Mouse (Mus musculus) kidney, adult 18-20 months (tissue): ENCODE data around the gene Defb29.

ENCODE experiments used
- DNase-seq: peaks from one replicate; pipeline ENCODE4 v3.0.0; 2021

The Defb29 gene

DNA sequence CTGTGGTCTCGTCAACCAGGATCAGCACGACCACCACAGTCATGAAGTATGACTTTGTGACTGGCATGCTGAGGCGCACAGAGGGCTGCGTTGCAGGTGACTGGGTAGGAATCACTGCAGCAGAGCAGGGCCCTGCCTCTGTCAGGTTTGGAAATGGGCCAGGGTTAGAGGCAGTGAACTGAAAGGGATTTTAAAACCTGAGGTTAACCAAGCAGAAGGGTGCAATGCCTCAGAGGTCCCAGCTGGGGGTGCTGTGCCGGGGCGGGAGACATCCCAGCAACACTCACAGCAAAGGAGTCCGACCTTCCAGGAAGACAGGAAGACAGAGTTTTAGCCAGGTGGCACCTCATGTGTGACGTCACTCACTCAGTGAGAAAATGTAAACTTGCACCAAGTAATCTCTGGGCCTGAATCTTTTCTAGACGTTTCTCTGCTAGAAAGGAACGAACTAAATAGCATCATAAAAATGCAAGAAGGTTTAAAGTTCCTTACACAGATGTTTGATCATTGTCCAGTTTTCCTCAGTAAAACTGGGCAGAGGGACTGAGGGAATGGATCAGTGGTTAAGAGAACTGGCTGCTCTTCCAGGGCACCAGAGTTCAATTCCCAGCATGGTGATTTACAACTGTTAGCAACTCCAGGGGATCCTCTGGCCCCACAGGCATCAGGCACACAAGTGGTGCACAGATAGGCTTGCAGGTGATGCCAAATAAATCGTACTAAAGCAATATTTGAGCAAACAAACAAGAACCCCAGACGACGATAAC lies at the start of gene Defb29:
Gene Defb29, minus strand, starts transcription at position 155 of the 767 bp plus-strand sequence.
- peak; percentile 63 for DNase-seq

DNA sequence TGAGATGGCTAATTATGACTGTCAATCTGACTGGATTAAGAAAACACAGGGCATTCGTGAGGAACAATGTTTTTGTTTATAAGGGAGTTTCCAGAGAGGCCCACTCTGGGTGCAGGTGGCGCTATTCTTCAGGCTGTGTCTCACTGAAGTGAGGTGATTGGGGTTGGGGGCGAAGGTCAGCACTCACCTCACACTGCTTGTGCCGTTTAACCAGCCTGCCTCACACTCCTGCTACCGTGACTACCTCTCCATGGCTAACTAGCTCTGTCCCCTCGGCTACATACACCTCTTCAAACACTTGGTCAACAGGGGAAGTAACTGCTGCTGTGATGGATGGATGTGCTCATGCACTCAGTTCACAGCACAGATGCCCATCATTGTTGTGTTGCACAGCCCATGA lies 49.1 kb upstream of the Defb29 start:
- DNase-seq = no peak

DNA sequence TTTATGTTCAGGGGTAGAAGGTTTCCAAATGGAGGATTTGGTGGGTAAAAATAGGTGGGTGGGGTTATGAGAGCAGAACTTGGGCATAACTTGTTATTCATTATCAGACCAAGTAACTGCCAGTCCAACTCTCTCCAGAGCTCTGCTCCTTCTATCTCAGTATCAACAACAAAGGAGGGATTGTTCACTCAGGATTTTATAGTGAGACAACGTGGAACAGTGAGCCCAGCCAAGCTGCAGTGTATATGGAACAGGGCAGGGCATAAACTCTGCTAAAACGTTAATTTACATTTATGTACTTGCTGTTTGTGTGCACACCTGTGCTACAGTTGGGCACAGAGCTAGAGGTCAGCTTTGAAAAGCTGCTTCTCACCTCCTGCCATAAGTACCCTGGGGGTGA lies 48.6 kb upstream of the Defb29 start:
- no peak for DNase-seq

DNA sequence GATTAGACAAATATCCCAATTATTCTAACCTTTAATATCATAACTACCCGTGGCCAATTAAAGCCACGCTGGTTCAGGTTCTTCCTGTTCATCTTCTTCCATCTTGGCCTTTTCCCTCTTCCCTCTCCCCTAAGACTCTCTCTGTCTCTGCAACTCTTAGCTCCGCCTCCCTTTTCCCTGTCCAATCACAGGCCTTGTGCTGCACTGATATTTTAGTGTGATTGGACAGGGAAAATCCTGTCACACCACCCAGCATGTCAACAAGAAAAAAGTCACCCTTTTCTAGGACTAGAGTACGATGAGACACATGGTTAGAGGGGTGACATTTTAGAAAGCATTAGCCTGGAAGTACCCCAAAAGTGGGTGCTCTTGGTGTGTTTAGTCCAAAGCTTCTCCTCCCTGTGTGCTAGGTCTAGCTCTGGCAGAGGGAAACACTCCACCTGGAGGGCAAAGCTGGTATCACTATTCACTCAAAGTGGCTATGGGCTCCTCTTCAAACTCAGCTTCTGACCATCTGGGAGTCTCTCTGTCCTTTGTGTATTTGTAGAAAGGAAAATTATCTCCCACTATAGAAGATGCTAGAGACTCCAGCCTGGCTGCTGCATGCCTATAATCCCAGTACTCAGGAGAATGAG lies 47.1 kb upstream of the Defb29 start:
- DNase-seq = peak; percentile 22

DNA sequence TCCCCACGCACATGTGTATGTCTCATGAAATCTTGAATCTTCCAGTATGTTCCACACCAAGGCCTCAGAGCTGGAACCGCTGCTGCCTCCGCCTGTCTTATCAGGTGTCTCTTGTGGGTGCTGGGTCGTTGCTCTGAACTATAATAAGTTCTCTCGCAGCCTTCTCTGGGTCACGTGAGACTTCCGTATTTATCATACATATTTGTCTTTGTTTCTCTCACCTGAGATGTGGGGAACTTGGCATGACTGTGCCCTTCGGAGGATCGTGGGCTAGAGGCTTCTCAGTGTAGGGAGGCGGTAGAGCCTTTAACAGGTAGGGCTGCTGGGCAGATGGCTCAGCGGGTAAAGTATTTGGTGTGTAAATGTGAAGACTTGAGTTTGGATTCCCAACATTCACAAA lies 40.7 kb upstream of the Defb29 start:
- no peak for DNase-seq

DNA sequence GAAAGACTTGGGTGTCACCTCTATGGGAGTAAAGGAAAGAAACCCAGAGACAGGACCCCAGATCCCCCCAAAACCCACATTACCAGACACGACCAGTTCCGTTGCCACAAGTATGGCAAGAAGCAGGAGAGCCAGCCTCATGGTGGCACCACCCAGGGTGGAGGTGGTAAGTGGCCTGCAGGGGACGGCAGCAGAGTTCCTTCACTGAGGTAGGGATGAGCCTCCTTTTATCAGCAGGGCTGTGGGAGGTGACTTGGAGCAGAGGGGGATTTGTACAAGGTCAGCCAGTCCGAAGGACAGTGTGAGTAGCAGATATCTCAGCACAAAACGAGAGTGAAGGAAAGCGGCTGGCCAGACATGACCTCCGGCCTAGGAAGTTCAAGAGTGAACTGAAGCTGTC lies 40.2 kb upstream of the Defb29 start, which contains the start of gene Defb19:
Gene Defb19, minus strand, starts transcription at position 206 of the 400 bp plus-strand sequence.
- no peak for DNase-seq

DNA sequence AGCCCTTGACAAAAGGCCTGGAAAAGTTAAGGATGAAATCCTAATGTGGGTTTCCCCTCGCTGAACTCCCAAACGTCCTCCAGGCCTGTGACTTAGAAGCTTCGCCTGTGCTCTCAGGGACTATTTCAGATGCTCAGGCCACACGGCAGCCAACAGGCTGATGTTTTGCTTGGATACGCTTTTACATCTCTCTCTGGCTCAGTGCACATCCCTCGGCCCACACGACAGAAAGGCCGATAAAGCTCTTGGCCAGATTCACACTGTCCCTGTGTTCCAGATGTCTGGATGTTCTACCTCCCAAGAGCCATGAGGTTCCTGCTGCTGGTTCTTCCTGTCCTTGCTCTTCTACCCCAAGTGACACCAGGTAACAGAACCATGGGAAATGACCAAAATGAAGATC lies 33.6 kb upstream of the Defb29 start:
- DNase-seq = no peak

DNA sequence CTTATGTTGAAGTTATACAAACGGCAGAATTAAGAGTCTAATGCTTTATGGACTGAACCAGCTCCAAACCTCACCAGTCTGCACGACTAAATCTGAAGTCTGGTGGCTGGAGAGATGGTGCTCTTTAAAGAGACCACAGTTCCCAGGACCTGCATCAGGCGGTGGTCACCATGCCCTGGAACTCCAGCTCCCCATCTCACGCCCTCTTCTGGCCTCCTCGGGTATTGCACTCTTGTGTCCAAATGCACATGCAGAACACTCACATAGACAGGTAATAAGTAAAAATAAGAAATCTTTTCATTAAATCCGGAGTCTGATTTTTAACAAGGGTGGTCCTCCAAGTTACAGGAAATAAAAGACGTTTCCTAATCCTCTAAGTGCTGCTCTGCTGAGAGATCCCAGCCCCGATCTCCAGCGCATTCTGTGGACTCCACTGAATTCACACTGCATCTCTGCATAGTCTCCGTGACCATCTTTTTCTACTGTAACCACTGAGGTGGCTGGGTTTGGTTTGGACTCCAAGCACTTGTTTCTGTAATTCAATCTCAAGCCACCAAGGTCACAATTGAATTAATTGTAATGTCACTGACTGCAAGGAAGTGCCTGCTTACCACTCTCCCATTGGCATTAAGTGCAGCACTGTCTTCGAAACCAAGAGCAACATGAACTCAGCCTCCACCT lies 32.4 kb upstream of the Defb29 start, which contains the start of gene Defb21:
Gene Defb21, plus strand, starts transcription at position 631 of the 681 bp plus-strand sequence.
- no peak for DNase-seq

DNA sequence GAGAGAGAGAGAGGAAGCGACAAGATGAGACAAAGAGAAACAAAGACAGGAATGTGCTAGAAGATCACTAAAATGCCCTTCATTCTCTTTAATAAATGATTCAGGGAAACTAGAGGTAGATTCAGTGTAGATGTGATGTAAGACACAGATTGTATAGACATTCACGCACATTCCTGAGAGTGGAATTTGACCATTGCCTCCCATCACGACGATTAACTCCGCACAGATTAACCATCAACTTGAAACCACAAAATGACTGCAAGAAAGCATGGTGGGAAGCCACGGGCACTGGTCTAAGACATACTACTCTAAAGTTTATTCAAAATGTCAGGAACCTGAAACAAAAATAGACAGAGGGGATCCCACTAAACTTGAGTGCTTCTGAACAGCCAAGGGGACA lies 30.4 kb upstream of the Defb29 start:
- DNase-seq = peak; percentile 46

DNA sequence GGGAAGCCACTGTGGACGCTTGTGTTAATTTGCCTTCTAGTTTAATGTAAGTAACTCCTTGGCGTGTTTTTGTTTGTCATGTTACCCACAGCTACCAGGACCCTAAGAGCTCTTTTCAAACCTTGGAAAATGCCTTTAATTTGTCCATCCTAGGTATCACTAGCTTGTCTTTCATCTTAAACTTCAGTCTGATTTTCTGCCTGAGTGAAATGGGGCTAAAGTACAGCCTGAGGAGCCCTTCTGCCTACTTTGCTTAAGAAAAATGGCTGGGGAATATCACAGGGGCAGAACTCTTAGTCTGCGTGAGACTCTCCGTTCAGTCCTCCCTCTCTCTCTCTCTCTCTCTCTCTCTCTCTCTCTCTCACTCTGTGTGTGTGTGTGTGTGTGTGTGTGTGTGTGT lies 30.0 kb upstream of the Defb29 start:
- no peak for DNase-seq

DNA sequence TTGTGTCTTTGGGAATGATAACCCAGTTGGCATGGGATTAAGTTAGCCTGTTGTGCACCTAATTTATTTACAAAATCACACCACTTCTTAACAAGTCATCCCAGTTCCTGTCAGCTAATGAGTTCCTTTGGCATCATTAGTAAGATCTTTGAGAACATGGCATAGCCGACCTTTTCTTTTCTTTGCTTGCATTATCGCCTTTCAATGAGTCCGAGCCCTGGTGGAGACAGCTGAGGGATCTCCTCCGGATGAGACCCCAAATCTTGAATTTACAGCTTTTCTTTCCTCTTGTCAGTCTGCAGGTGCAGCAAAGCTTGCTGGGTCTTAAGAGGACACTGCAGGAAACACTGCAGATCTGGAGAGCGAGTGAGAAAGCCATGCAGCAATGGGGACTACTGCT lies 29.1 kb upstream of the Defb29 start, which contains the start of gene Gm17416:
Gene Gm17416, plus strand, starts transcription at position 301 of the 400 bp plus-strand sequence.
- DNase-seq = no peak

DNA sequence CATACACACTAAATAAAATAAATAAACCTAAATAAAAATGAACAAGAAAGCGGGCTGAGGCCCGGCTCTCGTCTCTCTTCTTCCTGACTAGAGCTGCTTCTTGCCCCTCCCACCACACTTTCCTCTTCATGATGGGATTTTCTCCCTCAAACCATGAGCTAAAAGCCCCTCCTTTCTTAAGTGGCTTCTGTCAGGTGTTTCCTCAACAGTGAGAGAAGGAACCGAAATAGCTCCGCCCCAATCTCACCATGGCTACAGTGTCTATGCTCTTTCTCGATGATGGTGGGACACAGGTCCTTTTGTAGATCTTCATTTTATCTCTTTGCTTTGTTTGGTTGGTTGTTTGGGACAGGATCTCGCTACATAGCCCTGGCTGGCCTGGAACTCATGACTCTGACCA lies 16.8 kb upstream of the Defb29 start:
- no peak for DNase-seq

DNA sequence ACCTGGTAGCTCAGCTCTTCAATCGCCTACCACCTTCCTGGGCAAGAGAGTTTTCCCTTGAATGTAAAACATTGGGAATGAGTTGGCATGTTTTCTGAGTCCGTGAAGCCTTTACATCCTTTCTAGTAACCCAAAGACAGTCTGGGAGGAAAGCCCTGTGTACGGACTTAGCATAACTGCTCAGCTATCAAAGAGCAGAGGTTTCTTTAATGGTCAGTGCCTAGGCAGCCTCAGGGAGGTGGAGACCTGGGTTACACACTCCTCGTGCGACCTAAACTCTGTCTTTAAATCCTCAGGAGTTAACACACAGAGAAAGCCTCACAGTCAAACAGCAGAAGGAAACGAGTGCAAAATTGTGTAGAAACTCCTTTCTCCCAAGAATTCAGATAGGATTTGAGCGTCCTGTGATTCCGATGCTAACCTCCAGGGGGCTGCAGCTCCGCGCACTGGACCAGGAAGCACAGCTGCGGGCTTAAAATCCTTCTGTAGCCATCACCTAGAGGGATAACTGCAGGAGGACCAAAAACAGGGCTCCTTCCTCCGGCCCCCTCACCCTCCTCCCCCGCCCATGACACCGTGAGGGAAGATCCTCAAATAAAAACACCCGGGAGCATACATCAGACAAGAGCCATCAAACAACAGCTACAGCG lies 14.0 kb upstream of the Defb29 start:
- peak; percentile 78 for DNase-seq

DNA sequence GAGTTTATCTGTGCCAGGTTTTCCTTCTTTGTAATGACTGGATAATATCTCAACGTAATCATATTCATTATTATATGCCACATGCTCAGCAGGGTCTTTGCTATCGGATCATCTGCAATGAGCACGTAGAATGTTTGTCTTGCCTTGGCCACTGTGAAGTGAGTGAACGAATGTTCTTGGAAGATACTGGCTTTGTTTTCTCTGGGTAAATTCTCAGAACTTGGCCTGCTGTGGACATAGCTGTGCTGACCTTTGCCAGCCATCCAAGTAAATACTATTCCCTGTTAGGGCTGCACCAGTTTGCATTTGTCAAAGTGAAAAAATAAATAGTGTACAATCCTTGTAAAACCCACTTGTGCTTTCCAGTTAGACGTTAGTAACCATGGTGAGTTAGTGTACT lies 8.2 kb upstream of the Defb29 start:
- DNase-seq = no peak

DNA sequence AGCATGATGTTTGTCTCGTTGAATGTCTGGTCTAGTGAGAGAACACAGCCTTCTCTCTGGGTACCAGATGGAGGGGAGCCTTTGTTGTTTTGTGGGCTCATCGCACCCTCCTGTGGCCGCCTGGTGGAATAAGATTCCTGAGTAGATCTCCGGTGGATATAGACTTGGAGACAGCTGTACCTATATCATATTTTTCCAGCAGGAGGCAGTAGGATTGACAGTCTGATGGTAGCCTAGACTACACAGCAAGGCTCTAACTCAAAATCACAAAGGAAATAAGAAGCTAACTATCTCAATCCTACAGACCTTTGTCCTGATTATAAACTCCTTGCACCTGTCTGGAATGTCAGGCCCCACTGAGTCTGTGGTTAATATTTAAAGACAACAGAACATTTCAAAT lies 4.8 kb upstream of the Defb29 start:
- DNase-seq = peak; percentile 58

DNA sequence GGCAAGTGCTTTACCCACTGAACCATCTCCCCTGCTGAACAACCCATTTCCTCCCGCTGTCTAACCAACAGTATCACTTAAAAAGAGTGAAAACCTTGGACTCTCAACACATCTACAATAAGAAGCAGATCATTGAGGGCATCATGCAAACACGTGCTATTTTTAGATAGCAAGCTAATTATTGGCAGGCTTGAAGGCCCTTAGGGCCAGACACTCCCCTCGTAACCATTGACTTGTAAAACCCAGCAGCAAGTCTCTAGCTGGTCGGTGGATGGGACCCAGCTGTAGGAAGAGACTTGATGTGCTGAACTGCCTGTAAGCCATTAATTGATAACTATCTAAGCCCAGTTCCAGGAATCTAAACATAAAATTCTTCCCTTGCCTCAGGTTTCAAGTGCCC lies 3.6 kb upstream of the Defb29 start:
- peak; percentile 43 for DNase-seq

DNA sequence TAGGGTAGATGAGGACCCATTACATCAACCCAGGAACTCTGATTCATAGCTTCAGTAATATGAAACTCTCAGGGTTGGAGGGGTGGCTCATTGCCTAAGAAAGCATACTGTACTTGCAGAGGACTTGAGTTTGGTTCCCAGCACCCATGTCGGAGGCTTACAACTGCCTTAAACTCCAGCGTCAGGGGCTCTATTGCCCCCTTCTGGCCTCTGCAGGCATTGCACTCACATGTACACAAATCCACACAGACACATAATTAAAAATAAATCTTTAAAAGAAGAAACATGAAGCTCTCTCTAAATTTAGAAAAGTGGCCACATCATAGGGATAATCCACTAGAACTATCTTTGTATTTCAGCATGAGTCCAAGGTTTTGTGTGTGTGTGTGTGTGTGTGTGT lies 3.0 kb upstream of the Defb29 start:
- no peak for DNase-seq

DNA sequence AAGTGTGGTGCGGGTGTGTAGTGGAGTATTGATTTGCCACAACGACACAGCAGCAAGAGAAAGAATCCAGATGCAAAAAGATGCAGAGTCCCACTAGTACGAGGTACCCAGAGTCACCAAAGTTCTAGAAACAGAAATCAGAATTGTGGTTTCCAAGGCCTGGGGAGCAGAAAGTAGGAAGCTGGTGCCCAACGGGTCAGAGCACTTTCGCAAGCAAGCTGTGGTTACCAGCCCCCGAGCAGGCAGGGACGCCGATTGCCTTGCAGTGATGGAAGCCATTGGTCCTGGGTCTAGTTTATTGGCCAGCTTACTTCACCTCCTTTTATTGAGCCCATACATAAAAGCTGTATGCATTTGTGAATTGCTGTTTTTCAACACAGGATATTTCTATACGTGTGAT lies 2.1 kb upstream of the Defb29 start:
- no peak for DNase-seq

DNA sequence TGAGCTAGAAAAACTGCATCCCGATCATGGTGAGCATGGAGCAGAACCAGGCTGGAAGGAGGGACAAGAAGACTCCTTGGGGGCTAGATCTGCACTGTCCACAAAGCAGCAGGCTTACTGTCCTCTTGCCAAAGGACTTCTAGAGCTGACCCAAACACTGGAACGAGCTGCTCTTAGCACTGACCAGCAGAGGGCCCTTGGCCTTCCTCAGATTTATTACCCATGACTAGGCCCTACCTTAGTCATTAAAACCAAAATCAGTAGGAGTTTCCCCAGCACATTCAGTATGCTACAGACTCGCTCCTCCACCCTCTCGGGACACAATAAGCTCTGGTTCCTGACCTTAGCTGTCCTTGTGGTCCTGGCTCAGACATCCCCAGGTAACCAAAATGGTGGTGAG lies 21.9 kb downstream of the Defb29 start, which contains the start of gene Defb28:
Gene Defb28, plus strand, starts transcription at position 275 of the 400 bp plus-strand sequence.
- DNase-seq = no peak

DNA sequence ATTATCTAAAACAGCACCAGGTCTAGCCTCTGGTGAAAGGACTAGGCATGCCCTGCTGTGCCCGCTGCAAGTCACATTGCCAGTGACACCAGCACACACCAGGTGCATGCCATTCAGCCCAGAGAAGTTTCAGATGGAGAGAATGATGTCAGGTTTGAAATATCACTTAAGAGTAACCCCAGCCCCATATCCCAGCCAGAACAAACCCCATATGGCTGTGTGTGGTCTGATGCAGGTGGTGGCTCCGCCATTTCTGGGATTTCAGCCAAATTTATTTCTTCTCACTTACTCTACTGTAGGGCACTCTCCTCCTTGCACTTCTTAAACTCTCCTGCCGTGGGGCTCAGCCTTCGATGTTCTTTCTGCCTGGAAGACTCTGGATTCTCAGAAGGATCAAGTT lies 23.8 kb downstream of the Defb29 start:
- no peak for DNase-seq

DNA sequence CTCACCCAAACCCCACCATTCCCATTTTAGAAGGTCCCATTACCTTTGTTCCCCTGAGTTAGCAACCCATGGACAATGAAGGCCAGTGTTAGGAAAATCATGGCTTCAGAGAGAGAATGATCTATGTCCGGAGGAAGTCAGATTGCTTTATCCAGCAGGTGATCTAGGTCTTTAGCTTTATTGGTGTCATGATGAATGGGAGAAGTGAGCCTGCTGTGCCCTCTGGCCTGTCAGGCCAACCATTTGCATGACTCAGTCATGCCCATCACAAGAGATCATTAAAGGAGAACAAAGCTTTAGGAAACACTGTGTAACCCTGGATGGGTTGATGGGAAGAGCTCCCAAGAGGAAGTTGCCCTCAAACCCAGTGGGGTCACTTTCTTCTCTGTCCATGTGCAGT lies 28.3 kb downstream of the Defb29 start, which contains the start of gene Defb26:
Gene Defb26, minus strand, starts transcription at position 101 of the 400 bp plus-strand sequence.
- no peak for DNase-seq

DNA sequence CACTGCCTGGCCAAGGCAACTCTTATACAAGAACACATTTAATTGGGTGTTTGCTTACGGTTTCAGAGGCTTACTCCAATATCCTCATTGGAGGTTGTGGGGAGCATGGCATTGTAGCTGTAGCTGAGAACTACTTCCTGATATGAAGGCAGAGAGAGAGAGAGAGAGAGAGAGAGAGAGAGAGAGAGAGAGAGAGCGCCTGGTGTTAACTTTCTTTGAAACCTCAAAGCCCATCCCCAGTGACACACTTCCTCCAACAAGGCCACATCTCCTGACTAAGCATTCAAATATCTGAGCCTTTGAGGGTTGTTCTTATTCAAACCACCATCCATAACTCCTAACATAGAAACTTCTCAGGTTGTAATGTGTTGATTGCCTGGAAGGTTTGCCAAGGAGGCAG lies 35.9 kb downstream of the Defb29 start:
- DNase-seq = no peak

DNA sequence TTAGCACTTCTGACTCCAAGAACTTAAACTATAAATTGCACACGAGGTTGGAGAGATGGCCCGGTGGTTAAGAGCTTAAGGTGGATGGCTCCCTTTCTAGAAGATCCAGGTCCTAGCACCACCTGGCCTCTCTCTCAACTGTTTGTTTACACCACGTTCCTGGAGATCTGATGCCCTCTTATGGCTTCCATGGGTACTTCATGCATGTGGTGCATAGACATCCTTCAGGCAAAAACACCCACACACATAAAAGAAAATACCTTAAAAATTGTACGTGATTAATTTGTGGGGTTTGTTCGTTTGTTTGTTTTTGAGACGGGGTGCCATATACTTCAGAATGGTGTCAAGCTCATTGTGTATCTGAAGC lies 39.1 kb downstream of the Defb29 start:
- no peak for DNase-seq
